Mouse (Mus musculus): ENCODE measurements around the gene Wdr45.

The Wdr45 gene

GRCm38 (mm10) chrX:7769302-7770017 lies 55.3 kb downstream of the Wdr45 start:
- CTCF ChIA-PET, result no interaction called here
- POLR2A ChIA-PET, result interaction anchor here in 1 of 4 experiments (6.3 kb wide), 1 partner anchor 7 kb away, joined by 40 read pairs; no protein-coding TSS in a partner anchor

GRCm38 (mm10) chrX:7772766-7773165 lies 58.6 kb downstream of the Wdr45 start:
- ChIA-PET POLR2A (no interaction called here), CTCF (interaction anchor here in 2 of 4 experiments (1.2 to 1.6 kb wide), 2 partner anchors 39 to 52 kb away, joined by 3 to 4 read pairs; no protein-coding TSS in a partner anchor)

DNA sequence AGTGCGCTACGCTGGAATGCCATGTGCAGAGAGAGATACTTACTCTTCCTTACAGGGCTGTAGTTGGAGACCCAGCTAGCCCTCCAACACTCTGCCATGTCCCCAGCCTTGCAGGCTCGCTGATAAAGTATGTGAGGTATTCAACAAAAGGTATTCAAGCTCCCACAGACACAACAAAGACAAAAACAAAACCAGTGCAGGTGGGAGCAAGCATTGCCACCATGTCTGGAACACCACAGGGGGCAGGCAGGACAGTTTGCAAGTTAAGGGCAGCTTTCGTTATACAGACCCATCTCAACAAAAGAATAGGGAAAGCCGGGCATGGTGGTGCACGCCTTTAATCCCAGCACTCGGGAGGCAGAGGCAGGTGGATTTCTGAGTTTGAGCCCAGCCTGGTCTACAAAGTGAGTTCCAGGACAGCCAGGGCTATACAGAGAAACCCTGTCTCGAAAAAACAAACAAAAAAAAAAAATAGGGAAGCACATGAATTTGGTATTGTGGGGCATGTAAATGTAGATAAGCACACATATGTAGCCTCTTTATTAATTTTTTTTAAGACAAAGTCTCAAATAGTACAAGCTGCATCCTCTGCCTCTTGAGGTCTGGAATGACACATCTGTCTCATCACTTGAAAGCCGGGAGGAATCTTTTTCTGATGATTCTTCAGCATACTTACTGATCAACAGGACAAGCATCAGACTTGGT lies 61.5 kb downstream of the Wdr45 start:
- ChIA-PET POLR2A (interaction anchor here in 3 of 4 experiments (0.5 to 4.8 kb wide), 12 partner anchors 10 to 172 kb away, joined by 3 to 41 read pairs (median 4); partner anchors contain the start of genes Tfe3 (in 2 of the 3), Gm45208 (in 1 of the 3), Gripap1 (in 1 of the 3) and Hdac6 (in 1 of the 3)), CTCF (interaction anchor here in 1 of 4 experiments (0.6 to 1.0 kb wide), 4 partner anchors 18 to 325 kb away, joined by 3 to 4 read pairs (median 3); partner anchors contain the start of gene Praf2)

- ChIA-PET CTCF (interaction anchor here in 1 of 4 experiments (1.0 kb wide), 1 partner anchor 43 kb away, joined by 4 read pairs; no protein-coding TSS in a partner anchor), POLR2A (interaction anchor here in 3 of 4 experiments (0.6 to 4.8 kb wide), 10 partner anchors 10 to 207 kb away, joined by 3 to 41 read pairs (median 5); partner anchors contain the start of genes Tfe3 (in 2 of the 3), Gripap1 (in 1 of the 3), Pqbp1 (in 1 of the 3) and Timm17b (in 1 of the 3))
Measured at GRCm38 (mm10) chrX:7776329-7777082, 62.4 kb downstream of the Wdr45 start.

All from embryonic stem cell, embryonic (primary cell).